Mouse (Mus musculus) intestine, postnatal 0 days (tissue): ENCODE results near the gene Tor4a. TPM values are rescaled to one million over a fixed set of nuclear protein-coding genes. Genes with fewer than 3 reads are reported as not detected.
A peak's percentile ranks its signal among the peaks of the same experiment; 100 is the strongest.

Experiments
- ATAC-seq: fragments of 200-750 bp; cut with Nextera tagmentation; 2 replicates; pipeline ENCODE4 v1.8.0; 2017; ENCODE audit warnings: mild to moderate bottlenecking, moderate TSS enrichment, moderate library complexity
- H3K27ac ChIP-seq: fragments of 300-500 bp; sonication (generic); 2 replicates; pipeline ENCODE4 v1.5.1; 2014; ENCODE audit warnings: mild to moderate bottlenecking, low read depth, low read length, moderate library complexity
- H3K27me3 ChIP-seq: fragments of 300-500 bp; sonication (generic); replicated peaks from 2 replicates; pipeline ENCODE4 v1.6.1; 2014; ENCODE audit warnings: low read length, mixed read lengths; ENCODE audit not compliant: control insufficient read depth, insufficient read depth
- H3K36me3 ChIP-seq: fragments of 300-500 bp; sonication (generic); 2 replicates; pipeline ENCODE4 v1.6.1; 2014; ENCODE audit warnings: mild to moderate bottlenecking, moderate library complexity; ENCODE audit not compliant: control insufficient read depth, insufficient read depth
- H3K4me1 ChIP-seq: fragments of 300-500 bp; sonication (generic); replicated peaks from 2 replicates; pipeline ENCODE4 v1.6.1; 2014; ENCODE audit warnings: antibody characterized with exemption, low read length, mixed read lengths; ENCODE audit not compliant: control insufficient read depth, insufficient read depth
- H3K4me2 ChIP-seq: fragments of 300-500 bp; sonication (generic); replicated peaks from 2 replicates; pipeline ENCODE4 v1.6.1; 2014; ENCODE audit warnings: low read depth, mild to moderate bottlenecking, moderate library complexity
- H3K4me3 ChIP-seq: fragments of 300-500 bp; sonication (generic); 2 replicates; pipeline ENCODE4 v1.5.1; 2014; ENCODE audit warnings: low read depth, low read length
- H3K9ac ChIP-seq: fragments of 300-500 bp; sonication (generic); 2 replicates; pipeline ENCODE4 v1.6.1; 2014; ENCODE audit warnings: mild to moderate bottlenecking, low read depth, low read length
- H3K9me3 ChIP-seq: fragments of 300-500 bp; sonication (generic); 2 replicates; pipeline ENCODE4 v1.6.1; 2016; ENCODE audit warnings: mixed run types; ENCODE audit not compliant: control insufficient read depth
- CTCF ChIP-seq: sonication (generic); IDR thresholded peaks from 2 replicates; pipeline ENCODE4 v1.5.1; 2016; ENCODE audit warnings: low read depth, mild to moderate bottlenecking, control low read depth, antibody characterized with exemption, moderate library complexity
- WGBS: fragments of 180-500 bp; shearing (Covaris S2); extraction: QIAGEN DNeasy Blood & Tissue Kit; methylation state at CpG from one replicate; pipeline ENCODE4 v1.1.7; 2014; 5-methylcytosine and 5-hydroxymethylcytosine counted together
- polyA plus RNA-seq: library from polyadenylated mRNA; unstranded; fragments of >200 nt; fragmentation: Nextera tagmentation; extraction: Ambion mirVana; gene quantifications from 2 replicates; pipeline ENCODE4 v1.2.1, GENCODE M21; 2015

The Tor4a gene
- polyA plus RNA-seq, 1 experiment from 2014 or later: 12.6 TPM

- WGBS: under 1% methylated on average over 17 of the region's 17 CpGs
- H3K4me3 ChIP-seq: peak overlapping the region; percentile 64
- peak overlapping the region; percentile 65 for H3K9ac ChIP-seq
- TF ChIP-seq CTCF: no peak
- ATAC-seq: no peak
- H3K27me3 ChIP-seq: no peaks in the 10 kb centered on the region
- no peaks in the 10 kb centered on the region for H3K36me3 ChIP-seq
- H3K27ac ChIP-seq: peak overlapping the region; percentile 95
- no peaks in the 10 kb centered on the region for H3K9me3 ChIP-seq
- H3K4me2 ChIP-seq: peak overlapping the region; percentile 92
- peaks cover 11% of the 10 kb centered on the region; the same call in 1 of the 2 replicates for H3K4me1 ChIP-seq
Measured at GRCm38 (mm10) chr2:25181891-25182397, 14.7 kb downstream of the Tor4a start.

GRCm38 (mm10) chr2:25180973-25181890, 15.5 kb downstream of the Tor4a start:
- Histone ChIP-seq H3K27ac (peak overlapping the region; percentile 95), H3K9ac (peak overlapping the region; percentile 65), H3K4me2 (peak overlapping the region; percentile 92), H3K4me3 (peak overlapping the region; percentile 64), H3K9me3 (no peaks in the 10 kb centered on the region), H3K4me1 (peaks cover 15% of the 10 kb centered on the region), H3K36me3 (no peaks in the 10 kb centered on the region), H3K27me3 (no peaks in the 10 kb centered on the region)
- ATAC-seq: peak; percentile 72
- peak; percentile 50 for TF ChIP-seq CTCF
- WGBS: under 1% methylated on average over 92 of the region's 100 CpGs

- Histone ChIP-seq H3K9ac (peak within 1 kb of the TSS; percentile 65), H3K27ac (peak within 1 kb of the TSS; percentile 95), H3K36me3 (no peaks in the 10 kb centered on the region), H3K9me3 (no peaks in the 10 kb centered on the region), H3K27me3 (no peaks in the 10 kb centered on the region), H3K4me3 (peak within 1 kb of the TSS; percentile 64), H3K4me1 (peaks cover 20% of the 10 kb centered on the region), H3K4me2 (peak within 1 kb of the TSS; percentile 92)
- peak; percentile 84 for ATAC-seq
- peak; percentile 75 for TF ChIP-seq CTCF
- 0% methylated on average over 28 of the region's 35 CpGs for WGBS
Measured at GRCm38 (mm10) chr2:25180478-25180903, 16.2 kb downstream of the Tor4a start, which contains the start of gene Nrarp. Gene Nrarp, plus strand, starts transcription at chr2:25180758.

- Histone ChIP-seq H3K27ac (peak overlapping the region; percentile 95), H3K4me3 (peak overlapping the region; percentile 64), H3K4me2 (peak overlapping the region; percentile 92), H3K9me3 (no peaks in the 10 kb centered on the region), H3K27me3 (no peaks in the 10 kb centered on the region), H3K4me1 (peaks cover 25% of the 10 kb centered on the region), H3K36me3 (no peaks in the 10 kb centered on the region), H3K9ac (0 out of 2 replicates have a peak overlapping the region, but pooled peaks have one; percentile 51)
- 30% methylated on average over 15 of the region's 15 CpGs for WGBS
- ATAC-seq: peak; percentile 21; the same call in 1 of the 2 replicates
- no peak for TF ChIP-seq CTCF
Measured at GRCm38 (mm10) chr2:25179566-25180217, 17.0 kb downstream of the Tor4a start.

GRCm38 (mm10) chr2:25178285-25178972, 18.3 kb downstream of the Tor4a start:
- Histone ChIP-seq H3K4me3 (no peak overlapping the region), H3K9ac (no peak overlapping the region), H3K4me2 (no peak overlapping the region), H3K4me1 (peaks cover 32% of the 10 kb centered on the region), H3K36me3 (no peaks in the 10 kb centered on the region), H3K27me3 (no peaks in the 10 kb centered on the region), H3K27ac (no peak overlapping the region), H3K9me3 (no peaks in the 10 kb centered on the region)
- 56% methylated on average over 10 of the region's 10 CpGs for WGBS
- ATAC-seq: no peak
- TF ChIP-seq CTCF: no peak
